Mouse (Mus musculus) B cell, adult (primary cell): ENCODE results near the gene Ttpal. TPM values are rescaled to one million over a fixed set of nuclear protein-coding genes. Genes with fewer than 3 reads are reported as not detected.

Source experiments
- total RNA-seq: library from RNA; stranded (reverse); gene quantifications from 4 replicates; pipeline ENCODE4 v1.2.4, GENCODE M21; 2023; ENCODE audit not compliant: inconsistent age

Gene Ttpal
- total RNA-seq, result 206 to 224 TPM (median 216 TPM) in 4 replicates

DNA sequence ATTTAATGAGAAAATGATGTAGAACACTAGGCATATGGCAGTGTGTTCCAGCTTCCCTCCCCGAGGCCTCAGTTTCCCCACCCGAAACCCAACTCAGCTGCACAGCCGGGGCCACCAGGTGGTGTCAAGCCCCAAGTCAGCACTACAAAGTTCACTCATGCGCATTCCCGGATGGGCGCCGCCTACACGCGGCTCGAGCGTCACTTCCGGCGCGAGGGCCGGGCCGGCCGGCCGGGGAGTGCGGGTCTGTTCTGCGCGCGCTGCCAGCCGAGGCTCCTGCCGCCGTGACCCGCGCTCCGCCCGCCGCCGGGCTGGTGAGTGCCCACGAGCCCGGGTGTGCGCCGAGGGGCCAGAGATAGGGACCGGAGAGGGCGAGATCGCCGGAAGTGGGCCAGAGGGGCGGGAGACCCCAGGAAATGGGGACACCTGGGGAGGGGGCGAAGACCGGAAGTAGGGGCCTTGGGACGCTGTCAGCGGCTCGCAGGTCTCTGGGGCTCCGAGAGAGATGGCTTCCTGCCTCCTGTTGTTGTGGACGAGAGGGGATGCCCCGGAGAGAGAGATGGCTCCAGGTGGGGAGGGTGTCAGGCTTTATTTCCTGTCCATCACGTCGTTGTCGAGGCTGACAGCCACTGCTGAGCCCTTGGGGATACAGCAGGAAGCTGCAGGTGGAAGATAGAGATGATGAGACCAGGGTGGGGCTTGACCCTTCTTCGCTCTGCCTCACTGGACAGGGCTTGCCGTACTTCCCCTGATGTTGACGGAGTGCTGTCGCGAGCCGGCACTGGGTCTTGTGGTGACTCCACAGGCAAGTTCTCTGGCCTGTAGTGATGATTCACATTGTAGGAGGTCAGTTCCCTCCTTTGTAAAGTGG lies at the start of gene Ttpal:
Ttpal (plus strand) TSS at position 214 of the 871 bp plus-strand sequence.

GRCm38 (mm10) chr2:163644575-163645385 lies 42.7 kb downstream of the Ttpal start, which contains the start of gene Serinc3:
Gene Serinc3 (minus strand): TSS chr2:163645131.

DNA sequence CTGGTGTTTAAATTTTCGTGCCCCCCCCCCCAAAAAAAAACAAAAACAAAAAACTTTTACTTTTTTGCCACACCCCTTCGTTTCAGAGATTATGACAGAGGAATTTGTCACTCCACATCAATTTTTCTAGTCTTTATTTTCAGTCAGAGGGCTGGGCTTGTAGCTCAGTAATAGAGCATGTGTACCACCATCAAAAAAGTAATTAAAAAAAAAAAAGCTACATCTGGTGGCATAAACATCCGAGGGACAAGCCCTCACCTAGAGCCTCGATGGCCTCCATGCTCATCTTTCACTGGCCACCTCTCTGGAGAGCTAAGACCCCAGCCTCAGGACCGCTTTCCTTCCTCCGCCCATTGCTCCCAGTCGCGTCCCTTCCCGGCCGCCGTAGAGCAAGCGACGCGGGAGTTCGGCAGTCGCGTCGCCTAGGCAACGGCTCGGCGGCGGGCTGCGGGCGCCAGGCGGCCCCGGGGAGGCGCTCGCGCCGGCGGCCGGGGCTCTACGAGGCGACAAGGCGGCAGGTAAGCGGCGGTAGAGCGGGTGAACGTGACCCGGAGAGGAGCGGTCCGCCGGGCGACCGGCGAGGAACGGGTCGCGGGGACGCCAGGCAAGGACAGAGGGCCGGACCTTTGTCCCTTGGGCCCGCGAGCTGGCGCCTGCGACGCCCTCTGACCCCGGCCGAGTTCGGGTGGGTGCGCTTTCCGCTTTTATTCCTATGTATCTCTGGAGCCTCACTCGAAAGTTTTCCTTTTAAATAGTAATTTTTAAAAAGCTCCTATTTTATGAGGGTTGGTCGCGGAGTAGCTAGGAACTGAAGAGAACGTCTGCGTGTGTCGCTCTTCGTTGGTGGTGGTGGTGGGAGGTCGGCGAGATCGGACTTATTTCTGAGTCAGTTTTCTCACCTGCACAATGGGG lies 56.1 kb downstream of the Ttpal start, which contains the start of gene Pkig:
Pkig (plus strand) TSS at position 412 of the 912 bp plus-strand sequence.

Other genes with a start within 250 kb of the Ttpal start
- gene Jph2, start 204.3 kb upstream of the Ttpal start, total RNA-seq, result not detected in 4 replicates
- 125 to 155 TPM (median 138 TPM) in 4 replicates for gene Oser1, start 177.6 kb upstream of the Ttpal start, total RNA-seq
- not detected in 4 replicates for gene Gdap1l1, start 163.8 kb upstream of the Ttpal start, total RNA-seq
- 2.9 to 4.8 TPM (median 4.1 TPM) in 4 replicates for gene Fitm2, start 129.7 kb upstream of the Ttpal start, total RNA-seq
- not detected in 4 replicates for gene R3hdml, start 110.0 kb upstream of the Ttpal start, total RNA-seq
- gene Hnf4a, start 95.5 kb upstream of the Ttpal start, total RNA-seq, result not detected in 4 replicates
- 1,527 to 1,585 TPM (median 1,561 TPM) in 4 replicates for gene Serinc3, start 42.8 kb downstream of the Ttpal start, total RNA-seq
- 253 to 312 TPM (median 261 TPM) in 4 replicates for gene Pkig, start 56.1 kb downstream of the Ttpal start, total RNA-seq
- 2.7 to 4.6 TPM (median 3.1 TPM) in 4 replicates for gene Ada, start 147.9 kb downstream of the Ttpal start, total RNA-seq
- not detected in 4 replicates for gene Ccn5, start 218.5 kb downstream of the Ttpal start, total RNA-seq